Mouse (Mus musculus) kidney, adult 2 months (tissue): Measurements from ENCODE around the gene Olfr77. TPM values are rescaled to one million over a fixed set of nuclear protein-coding genes. Genes with fewer than 3 reads are reported as not detected.

Experiments used
- DNase-seq: peaks from one replicate; pipeline ENCODE4 v3.0.0; 2021
- H3K27ac ChIP-seq: fragments of 200-500 bp; 2 replicates; pipeline ENCODE4 v1.5.1; 2012; ENCODE audit warnings: low read depth, low read length, control low read depth, inconsistent platforms; ENCODE audit not compliant: insufficient read depth
- H3K27me3 ChIP-seq: fragments of 200-500 bp; replicated peaks from 2 replicates; pipeline ENCODE4 v1.6.1; 2012; ENCODE audit warnings: mild to moderate bottlenecking, moderate library complexity, low read length, inconsistent platforms; ENCODE audit not compliant: control insufficient read depth, insufficient read depth
- H3K36me3 ChIP-seq: fragments of 200-500 bp; 2 replicates; pipeline ENCODE4 v1.6.1; 2012; ENCODE audit warnings: mild to moderate bottlenecking, moderate library complexity, low read length, inconsistent platforms; ENCODE audit not compliant: control insufficient read depth, insufficient read depth
- H3K4me1 ChIP-seq: fragments of 200-500 bp; 2 replicates; pipeline ENCODE4 v1.6.1; 2011; ENCODE audit warnings: low read length; ENCODE audit not compliant: control insufficient read depth, insufficient read depth
- H3K4me3 ChIP-seq: fragments of 200-500 bp; 2 replicates; pipeline ENCODE4 v1.5.1; 2011; ENCODE audit warnings: mild to moderate bottlenecking, low read depth, low read length, control low read depth; ENCODE audit not compliant: insufficient read depth
- CTCF ChIP-seq: fragments of 200-500 bp; conservative IDR thresholded peaks from 2 replicates; pipeline ENCODE4 v1.5.1; 2011; ENCODE audit warnings: low read depth, mild to moderate bottlenecking, control low read depth, low read length, moderate library complexity, mixed read lengths; ENCODE audit not compliant: insufficient read depth, insufficient read length
- POLR2A ChIP-seq: fragments of 200-500 bp; IDR thresholded peaks from one replicate; pipeline ENCODE4 v1.6.1; 2011; ENCODE audit warnings: low read depth, low read length, control low read depth
- WGBS: fragments of 180-500 bp; shearing (Covaris S2); methylation state at CpG from one replicate; pipeline ENCODE4 v1.1.7; 2018; 5-methylcytosine and 5-hydroxymethylcytosine counted together
- polyA plus RNA-seq: library from polyadenylated mRNA; depleted of rRNA; stranded (reverse); fragments of >200 nt; gene quantifications from 2 replicates; pipeline ENCODE4 v1.2.3, GENCODE M21; 2012; rRNA removed

Gene Olfr77
- polyA plus RNA-seq = not detected in 2 replicates

GRCm38 (mm10) chr9:19916565-19916964 is at the start of gene Olfr77:
Olfr77 (plus strand) TSS chr9:19916865.
- H3K36me3 ChIP-seq = no peaks in the 10 kb centered on the region
- no peaks in the 10 kb centered on the region for H3K4me1 ChIP-seq
- no peak within 1 kb of the TSS for H3K4me3 ChIP-seq
- TF ChIP-seq POLR2A = no peak
- DNase-seq = no peak
- no peak within 1 kb of the TSS for H3K27ac ChIP-seq
- WGBS = 90% methylated on average over 2 of the region's 2 CpGs
- no peaks in the 10 kb centered on the region for H3K27me3 ChIP-seq

DNA sequence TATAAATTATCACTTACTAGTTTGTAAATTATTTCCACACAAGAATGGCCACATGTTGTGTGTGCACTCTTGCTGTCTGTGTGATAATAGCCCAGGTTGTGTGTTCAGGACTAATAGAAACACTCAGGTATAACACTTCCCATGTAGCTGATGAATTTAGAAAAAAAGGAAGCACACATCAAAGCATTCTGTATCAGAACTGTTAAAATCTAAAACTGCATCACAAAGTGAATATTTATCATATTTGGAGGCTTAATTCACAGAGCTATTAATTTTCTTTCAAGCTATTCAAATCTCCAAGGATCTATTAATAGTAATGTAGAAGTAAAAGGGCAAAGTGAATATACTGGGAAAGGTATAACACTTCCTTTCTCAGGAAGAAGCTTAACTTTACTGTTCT is 28.8 kb upstream of the Olfr77 start, which contains the start of gene Olfr862:
TSS of gene Olfr862 (minus strand) at position 101 of the 400 bp plus-strand sequence.
- H3K4me1 ChIP-seq = no peaks in the 10 kb centered on the region
- DNase-seq = no peak
- H3K4me3 ChIP-seq = no peak within 1 kb of the TSS
- H3K27me3 ChIP-seq = no peaks in the 10 kb centered on the region
- no peaks in the 10 kb centered on the region for H3K36me3 ChIP-seq
- no peak within 1 kb of the TSS for H3K27ac ChIP-seq
- no peak for TF ChIP-seq CTCF
- no peak for TF ChIP-seq POLR2A

GRCm38 (mm10) chr9:19911170-19911569 is 5.5 kb upstream of the Olfr77 start:
- H3K4me3 ChIP-seq = no peak overlapping the region
- H3K36me3 ChIP-seq = no peaks in the 10 kb centered on the region
- no peaks in the 10 kb centered on the region for H3K4me1 ChIP-seq
- H3K27ac ChIP-seq = no peak overlapping the region
- no peak for TF ChIP-seq CTCF
- TF ChIP-seq POLR2A = no peak
- DNase-seq = no peak
- 51% methylated on average over 4 of the region's 4 CpGs for WGBS
- H3K27me3 ChIP-seq = no peaks in the 10 kb centered on the region

Other genes starting within 250 kb of the Olfr77 start
- gene Olfr857, start 207.4 kb upstream of the Olfr77 start, polyA plus RNA-seq = not detected in 2 replicates
- not detected in 2 replicates for gene Olfr58, start 136.6 kb upstream of the Olfr77 start, polyA plus RNA-seq
- not detected in 2 replicates for gene Olfr859, start 112.0 kb upstream of the Olfr77 start, polyA plus RNA-seq
- gene Olfr860, start 67.1 kb upstream of the Olfr77 start, polyA plus RNA-seq = not detected in 2 replicates
- gene Olfr862, start 28.9 kb upstream of the Olfr77 start, polyA plus RNA-seq = not detected in 2 replicates
- not detected in 2 replicates for gene Olfr866, start 111.2 kb downstream of the Olfr77 start, polyA plus RNA-seq
- gene Olfr867, start 140.7 kb downstream of the Olfr77 start, polyA plus RNA-seq = not detected in 2 replicates
- not detected in 2 replicates for gene Olfr868, start 181.8 kb downstream of the Olfr77 start, polyA plus RNA-seq
- not detected in 2 replicates for gene Olfr869, start 212.1 kb downstream of the Olfr77 start, polyA plus RNA-seq